Mouse (Mus musculus): ENCODE data around the gene Dlg4.
A peak's percentile ranks its signal among the peaks of the same experiment; 100 is the strongest.
"Not testable (repeated sequence)": the region's sequence is repeated elsewhere in the genome, so short reads cannot be mapped to it uniquely, and the experiment has no call there.

The Dlg4 gene

GRCm38 (mm10) chr11:69996161-69997061, 20.3 kb upstream of the Dlg4 start:
- DNase-seq (ENCODE audit: low spot score), result peak; percentile 50

DNA sequence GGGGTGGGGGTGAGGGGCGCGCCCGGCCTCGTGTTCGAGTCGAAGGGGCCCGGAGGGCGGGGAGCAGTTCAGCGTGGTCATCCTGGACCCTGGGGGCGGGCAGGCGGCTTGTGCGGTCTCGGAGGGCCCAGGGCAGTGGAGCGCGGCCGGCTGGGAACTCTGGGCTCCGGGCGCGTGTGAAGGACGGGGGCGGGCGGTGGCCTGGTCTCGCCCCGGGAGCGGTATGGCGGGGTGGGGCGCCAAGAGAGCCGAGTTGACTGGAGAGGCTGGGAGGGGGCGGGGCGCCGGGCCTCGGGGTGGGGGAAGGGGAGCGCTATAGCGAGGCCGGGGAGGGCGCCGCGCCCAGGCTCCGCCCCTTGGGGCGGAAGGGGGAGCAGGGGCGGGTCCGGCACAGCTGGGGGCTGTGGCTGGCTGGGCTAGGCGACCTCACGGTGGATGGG, 19.7 kb upstream of the Dlg4 start:
- DNase-seq (ENCODE audit: low spot score), result peak; percentile 84

GRCm38 (mm10) chr11:69998567-69999491, 17.9 kb upstream of the Dlg4 start:
- DNase-seq (ENCODE audit: low spot score), result no peak

DNA sequence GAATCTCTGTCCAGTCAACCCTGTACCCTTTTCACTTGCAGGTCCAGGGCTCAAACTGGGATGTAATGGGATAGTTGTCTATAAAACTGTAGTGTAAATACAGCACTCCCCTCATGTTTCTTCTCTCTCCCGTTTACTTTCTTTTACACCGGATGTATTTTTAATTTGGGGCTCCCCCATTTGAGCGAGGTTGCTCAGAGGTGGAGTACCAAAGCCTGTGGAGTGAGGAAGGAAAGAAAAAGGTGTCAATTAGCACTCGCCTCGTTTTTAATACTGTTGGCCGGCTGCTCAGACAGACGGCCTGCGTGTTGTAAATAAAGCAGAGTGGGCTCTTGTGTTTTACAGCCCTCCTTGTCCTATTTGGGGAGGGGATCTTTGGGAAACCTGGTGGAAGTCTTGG, 17.1 kb upstream of the Dlg4 start:
- DNase-seq (ENCODE audit: low spot score), result no peak

DNA sequence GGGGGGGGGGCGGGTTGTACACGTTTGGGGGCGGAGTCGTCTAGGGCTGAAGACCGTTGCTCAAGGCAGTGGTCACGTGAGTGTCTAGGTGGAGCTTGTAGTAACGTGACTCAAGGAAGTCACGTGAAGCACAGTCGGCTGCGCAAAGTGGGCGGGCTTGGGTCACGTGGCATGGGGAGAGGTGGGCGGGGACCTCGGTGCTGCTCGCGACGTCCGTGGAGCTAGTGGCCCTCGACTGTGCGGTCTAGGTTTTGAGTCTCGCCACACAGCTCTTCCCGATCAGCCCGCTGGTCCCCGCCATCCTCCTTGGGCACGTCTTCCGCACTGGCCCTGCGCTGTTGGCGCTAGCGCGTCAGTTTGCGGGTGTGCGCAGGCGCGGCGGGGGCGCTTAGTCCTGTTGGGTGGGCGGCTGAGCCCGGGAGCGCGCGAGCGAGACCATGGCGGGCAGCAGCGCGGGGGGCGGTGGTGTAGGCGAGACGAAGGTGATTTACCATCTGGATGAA, 16.3 kb upstream of the Dlg4 start, which contains the start of gene Dvl2:
Gene Dvl2, plus strand, starts transcription at position 200 of the 503 bp plus-strand sequence.
- DNase-seq (ENCODE audit: low spot score), result peak; percentile 94

DNA sequence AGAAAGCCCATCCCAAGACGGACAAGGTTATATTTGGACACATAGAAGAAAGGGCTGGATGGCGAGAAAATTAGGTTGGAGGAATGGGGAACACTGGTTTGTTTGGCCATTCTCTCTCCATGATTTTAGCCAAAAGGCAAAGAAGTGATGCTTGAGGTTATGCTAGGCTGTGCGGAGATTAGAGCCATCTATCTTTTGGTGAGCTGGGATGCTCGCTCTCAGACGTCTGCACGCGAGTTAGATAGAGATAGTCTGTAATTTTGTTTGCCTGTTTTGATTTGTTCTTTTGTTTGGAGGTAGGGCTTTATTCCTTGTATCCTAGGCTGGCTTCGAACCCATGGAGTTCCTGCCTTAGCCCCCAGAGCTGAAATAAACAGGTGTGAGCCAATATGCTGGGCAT, 15.6 kb upstream of the Dlg4 start:
- no peak for DNase-seq (ENCODE audit: low spot score)

- DNase-seq (ENCODE audit: low spot score), result peak; percentile 58
Observed at GRCm38 (mm10) chr11:70001865-70002264, 14.9 kb upstream of the Dlg4 start.

DNA sequence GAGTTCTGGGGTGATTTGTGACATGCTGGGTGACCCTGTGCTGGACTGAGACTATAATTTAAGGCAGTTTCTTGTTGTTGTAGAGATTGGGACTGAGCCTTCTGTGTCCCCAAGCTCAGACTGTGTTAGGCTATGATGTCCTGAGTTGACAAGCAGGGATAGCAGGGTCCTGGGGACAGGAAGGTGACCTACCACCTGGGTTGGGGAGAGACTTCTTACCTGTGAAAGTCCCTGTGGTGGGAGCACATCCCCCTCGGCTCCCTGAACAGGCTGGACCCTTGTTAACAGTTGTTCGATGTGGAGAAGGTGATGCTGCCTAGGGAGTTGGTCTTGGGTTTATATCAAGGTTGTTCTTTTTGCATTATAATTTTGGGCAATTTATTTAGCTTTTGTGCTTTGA, 14.3 kb upstream of the Dlg4 start:
- no peak for DNase-seq (ENCODE audit: low spot score)

DNA sequence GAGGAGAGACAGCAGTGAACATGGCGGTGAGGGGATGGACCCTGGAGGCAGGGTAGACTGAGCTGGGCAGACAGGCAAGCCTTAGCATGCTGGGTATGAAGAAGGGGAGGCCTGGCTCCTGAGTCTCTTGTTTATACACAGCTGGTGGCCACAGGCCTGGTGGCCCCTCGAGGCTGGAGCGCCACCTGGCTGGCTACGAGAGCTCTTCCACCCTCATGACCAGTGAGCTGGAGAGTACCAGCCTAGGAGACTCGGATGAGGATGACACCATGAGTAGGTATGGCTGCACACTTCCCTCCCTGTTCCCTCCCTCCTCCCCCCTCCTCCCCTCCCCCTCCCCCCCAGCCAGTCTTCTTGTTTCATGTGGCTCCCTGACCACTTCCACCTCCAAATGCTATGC, 11.2 kb upstream of the Dlg4 start:
- DNase-seq (ENCODE audit: low spot score), result peak; percentile 68

DNA sequence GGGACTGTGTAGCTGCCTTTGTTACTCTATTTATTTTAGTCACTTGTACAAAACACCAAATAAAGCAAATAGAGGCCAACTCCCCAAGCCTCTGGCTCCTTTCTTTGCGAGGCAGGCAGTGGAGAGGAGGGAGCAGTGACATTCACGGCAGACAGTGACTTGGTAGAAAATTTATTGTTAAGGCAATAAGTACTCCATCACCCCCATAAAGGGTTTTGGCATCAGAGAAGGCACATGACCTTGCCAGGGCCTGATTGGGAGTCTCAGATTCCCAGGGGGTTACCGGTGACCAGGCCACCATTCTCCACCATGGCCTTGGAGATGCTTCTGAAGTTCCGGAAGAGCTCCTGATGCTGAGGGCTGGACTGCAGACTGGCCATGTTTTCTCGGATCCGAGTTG, 6.7 kb upstream of the Dlg4 start:
- no peak for DNase-seq (ENCODE audit: low spot score)

GRCm38 (mm10) chr11:70010548-70010947, 6.2 kb upstream of the Dlg4 start:
- DNase-seq (ENCODE audit: low spot score), result no peak

GRCm38 (mm10) chr11:70010961-70011360, 5.8 kb upstream of the Dlg4 start:
- no peak for DNase-seq (ENCODE audit: low spot score)

- no peak for DNase-seq (ENCODE audit: low spot score)
Observed at GRCm38 (mm10) chr11:70012931-70013330, 3.8 kb upstream of the Dlg4 start.

DNA sequence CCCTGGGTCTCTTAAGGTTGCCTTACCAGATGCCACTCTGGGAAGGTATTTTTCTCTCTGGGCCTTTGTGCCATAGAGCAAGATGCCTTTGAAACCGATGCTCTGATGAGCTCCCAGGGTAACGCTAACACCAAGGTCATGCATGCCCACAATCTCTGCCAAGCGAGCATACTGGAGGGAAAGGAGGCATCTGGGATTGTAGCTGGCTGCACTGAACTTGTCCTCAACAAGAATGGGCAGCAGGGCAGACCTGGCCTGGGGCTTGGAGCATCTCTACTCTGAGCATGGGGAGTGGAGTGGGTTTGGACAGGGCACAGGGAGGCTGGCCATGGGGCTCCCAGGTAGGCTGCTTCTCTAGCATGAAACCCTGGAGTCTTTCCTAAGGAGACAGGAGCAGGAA, 3.3 kb upstream of the Dlg4 start:
- DNase-seq (ENCODE audit: low spot score), result no peak

- no peak for DNase-seq (ENCODE audit: low spot score)
Observed at GRCm38 (mm10) chr11:70014051-70014450, 2.7 kb upstream of the Dlg4 start.

GRCm38 (mm10) chr11:70014880-70015558, 1.7 kb upstream of the Dlg4 start, which contains the start of gene Acadvl:
TSS of gene Acadvl (minus strand) at chr11:70015411.
- DNase-seq (ENCODE audit: low spot score), result peak; percentile 85

DNA sequence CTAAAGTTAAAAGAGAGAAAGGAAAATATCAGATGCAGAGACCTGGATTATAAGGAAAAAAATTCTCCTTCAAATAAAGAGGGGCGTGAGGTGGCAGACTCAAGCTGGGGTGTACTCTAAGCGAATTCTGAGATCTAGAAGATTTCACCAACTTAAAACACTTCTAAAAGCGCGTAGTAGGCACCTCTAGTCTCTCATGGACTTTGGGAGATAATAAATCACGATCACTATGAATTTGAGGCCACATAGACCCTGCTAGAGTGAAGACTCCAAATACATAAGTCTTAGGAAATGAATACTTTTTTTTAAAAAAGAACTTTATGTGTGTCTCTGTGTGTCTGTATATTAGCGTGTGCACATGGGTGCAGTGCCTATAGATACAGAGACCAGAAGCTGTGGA, 1.1 kb upstream of the Dlg4 start:
- DNase-seq (ENCODE audit: low spot score), result no peak

DNA sequence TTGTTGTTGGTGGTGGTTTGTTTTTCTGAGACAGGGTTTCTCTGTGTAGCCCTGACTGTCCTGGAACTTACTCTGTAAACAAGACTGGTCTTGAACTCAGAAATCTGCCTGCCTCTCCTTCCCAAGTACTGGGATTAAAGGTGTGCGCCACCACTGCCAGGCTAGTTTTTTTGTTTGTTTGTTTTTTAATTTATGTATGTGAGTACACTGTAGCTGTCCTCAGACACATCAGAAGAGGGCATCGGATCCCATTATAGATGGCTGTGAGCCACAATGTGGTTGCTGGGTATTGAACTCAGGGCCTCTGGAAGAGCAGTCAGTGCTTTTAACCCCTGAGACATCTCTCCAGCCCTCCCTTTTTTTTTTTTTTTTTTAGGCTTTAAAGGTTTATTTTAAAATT, 565 bp upstream of the Dlg4 start:
- not testable (repeated sequence) for DNase-seq (ENCODE audit: low spot score)

GRCm38 (mm10) chr11:70017199-70017767, 541 bp downstream of the Dlg4 start:
- no peak for DNase-seq (ENCODE audit: low spot score)

DNA sequence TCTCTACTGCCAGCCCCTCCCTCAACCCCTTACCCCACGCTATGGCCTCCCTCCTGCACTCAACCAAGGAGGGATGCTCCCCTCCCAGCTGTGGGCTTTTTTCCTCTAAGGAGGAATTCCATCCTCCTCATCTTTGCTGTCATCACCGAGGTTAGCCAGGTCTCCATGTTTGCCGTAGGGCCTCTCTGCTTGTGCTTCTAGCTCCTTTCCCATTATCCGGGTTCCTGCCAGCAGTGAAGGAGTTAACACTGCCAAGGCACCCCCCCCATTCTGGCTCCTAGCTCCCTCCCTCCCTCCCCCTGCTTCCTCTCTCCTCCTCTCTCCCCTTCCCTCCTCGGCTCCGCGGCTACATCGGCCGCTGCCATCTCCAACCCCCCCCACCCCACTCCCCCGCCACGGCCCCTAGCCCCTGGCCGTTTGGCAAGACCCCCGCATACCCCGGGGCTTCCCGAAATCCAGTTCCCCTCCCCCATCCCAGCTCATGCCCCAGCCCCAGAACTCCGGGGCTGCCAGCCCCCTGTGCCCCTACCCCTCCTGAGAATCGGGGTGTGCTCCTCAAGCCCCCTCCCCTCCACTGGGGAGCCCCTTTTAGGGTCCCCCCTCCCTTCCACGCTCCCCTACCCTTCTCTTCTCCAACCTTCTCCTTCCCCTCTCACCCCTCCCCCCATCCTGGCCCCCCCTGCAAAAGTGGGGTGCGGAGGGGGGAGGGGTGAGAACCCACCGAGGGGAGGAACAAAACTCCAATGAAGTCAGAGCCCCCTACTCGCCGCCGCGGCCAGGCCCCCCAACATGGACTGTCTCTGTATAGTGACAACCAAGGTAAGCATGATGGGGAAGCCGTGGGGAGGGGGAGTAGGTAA, 1.6 kb downstream of the Dlg4 start:
- DNase-seq (ENCODE audit: low spot score), result peak; percentile 70

Data from MN1 (cell line).